Mouse (Mus musculus) heart, embryonic 16.5 days (tissue): ENCODE data around the gene Arhgef10l. TPM values are rescaled to one million over a fixed set of nuclear protein-coding genes. Genes with fewer than 3 reads are reported as not detected.

ENCODE experiments used
- ATAC-seq: fragments of 200-750 bp; cut with Nextera tagmentation; replicated peaks from 2 replicates; pipeline ENCODE4 v1.8.0; 2017; ENCODE audit warnings: moderate number of reproducible peaks; ENCODE audit not compliant: insufficient read depth, low FRiP score; ENCODE audit errors: extremely low read depth
- H3K27ac ChIP-seq: fragments of 300-500 bp; sonication (generic); 2 replicates; pipeline ENCODE4 v1.5.1; 2014; ENCODE audit warnings: mild to moderate bottlenecking, low read length, control low read depth, moderate library complexity
- H3K27me3 ChIP-seq: fragments of 300-500 bp; sonication (generic); 2 replicates; pipeline ENCODE4 v1.6.1; 2014; ENCODE audit warnings: low read length, mixed read lengths; ENCODE audit not compliant: control insufficient read depth, insufficient read depth
- H3K36me3 ChIP-seq: fragments of 300-500 bp; sonication (generic); 2 replicates; pipeline ENCODE4 v1.6.1; 2014; ENCODE audit not compliant: control insufficient read depth, insufficient read depth
- H3K4me1 ChIP-seq: fragments of 300-500 bp; sonication (generic); 2 replicates; pipeline ENCODE4 v1.6.1; 2014; ENCODE audit warnings: low read length, mixed read lengths; ENCODE audit not compliant: control insufficient read depth, insufficient read depth
- H3K4me2 ChIP-seq: fragments of 300-500 bp; sonication (generic); 2 replicates; pipeline ENCODE4 v1.6.1; 2014; ENCODE audit warnings: low read depth, mild to moderate bottlenecking, control low read depth, low read length
- H3K4me3 ChIP-seq: fragments of 300-500 bp; sonication (generic); 2 replicates; pipeline ENCODE4 v1.5.1; 2014; ENCODE audit warnings: mild to moderate bottlenecking, control low read depth, low read length
- H3K9ac ChIP-seq: fragments of 300-500 bp; sonication (generic); 2 replicates; pipeline ENCODE4 v1.6.1; 2014; ENCODE audit warnings: low read length, control low read depth
- H3K9me3 ChIP-seq: fragments of 300-500 bp; sonication (generic); replicated peaks from 2 replicates; pipeline ENCODE4 v1.6.1; 2016; ENCODE audit warnings: low read length; ENCODE audit not compliant: control insufficient read depth
- WGBS: fragments of 180-500 bp; shearing (Covaris S2); extraction: QIAGEN DNeasy Blood & Tissue Kit; methylation state at CpG from one replicate; pipeline ENCODE4 v1.1.7; 2014; 5-methylcytosine and 5-hydroxymethylcytosine counted together
- polyA plus RNA-seq: library from polyadenylated mRNA; unstranded; fragments of >200 nt; fragmentation: Nextera tagmentation; extraction: Ambion mirVana; gene quantifications from 2 replicates; pipeline ENCODE4 v1.2.1, GENCODE M21; 2015

Gene Arhgef10l
- polyA plus RNA-seq, 1 experiment from 2014 or later: 18.6 TPM

DNA sequence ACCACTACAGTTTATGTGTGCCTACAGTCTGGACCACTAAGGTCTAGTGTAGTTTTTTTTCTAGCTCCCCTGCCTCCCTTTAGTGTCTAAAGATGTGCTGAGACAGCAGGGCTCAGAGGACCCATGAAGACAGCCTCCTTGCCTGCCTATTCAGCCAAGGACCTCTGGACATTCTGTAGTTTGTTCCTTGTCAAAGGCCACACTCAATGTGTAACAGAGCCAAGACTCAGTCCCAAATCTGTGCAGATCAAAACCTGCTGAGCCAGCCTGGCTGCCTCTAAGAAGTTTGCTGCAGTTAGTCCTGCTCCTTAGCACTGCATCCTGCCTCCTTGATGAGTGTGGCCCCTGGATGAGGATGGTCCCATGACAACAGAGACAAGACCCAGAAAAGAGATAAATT lies 156.0 kb downstream of the Arhgef10l start:
- H3K9ac ChIP-seq: no peak overlapping the region
- H3K4me3 ChIP-seq: no peak overlapping the region

DNA sequence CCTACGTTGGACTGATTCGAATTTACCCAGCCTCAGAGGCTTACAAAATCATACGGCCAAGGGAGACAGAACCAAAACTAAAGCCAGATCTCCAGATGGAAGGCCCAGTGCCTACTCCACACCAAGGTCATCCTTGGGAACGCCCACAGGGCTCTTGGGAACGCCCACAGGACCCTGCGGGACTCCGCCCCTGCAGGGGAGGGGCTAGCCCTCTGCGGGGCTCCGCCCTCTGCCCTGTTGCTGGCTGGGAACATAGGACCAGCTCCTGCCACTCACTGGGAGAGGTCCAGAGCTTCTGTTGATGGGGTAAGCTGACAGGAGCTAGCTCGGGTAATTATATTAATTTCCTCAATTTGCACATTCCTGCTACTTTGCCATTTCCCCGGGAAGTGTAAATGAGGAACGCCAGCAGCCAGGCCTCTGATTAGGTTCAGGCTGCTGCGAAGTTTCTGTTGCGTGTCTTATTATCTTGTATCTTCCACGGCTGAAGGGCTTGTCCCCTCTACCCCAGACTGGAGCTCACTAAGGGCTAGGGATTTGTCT lies 158.6 kb downstream of the Arhgef10l start:
- 38% methylated on average over 15 of the region's 15 CpGs for WGBS
- no peak overlapping the region for H3K4me3 ChIP-seq
- H3K27ac ChIP-seq: no peak overlapping the region
- H3K9ac ChIP-seq: no peak overlapping the region
- no peak for ATAC-seq
- H3K36me3 ChIP-seq: no peaks in the 10 kb centered on the region
- no peaks in the 10 kb centered on the region for H3K4me1 ChIP-seq
- H3K27me3 ChIP-seq: peaks cover 5% of the 10 kb centered on the region; the same call in 1 of the 2 replicates
- no peak overlapping the region for H3K4me2 ChIP-seq
- no peaks in the 10 kb centered on the region for H3K9me3 ChIP-seq

More for the DNA sequence above, 156.0 kb downstream of the Arhgef10l start:
- H3K27ac ChIP-seq: no peak overlapping the region
- H3K9me3 ChIP-seq: no peaks in the 10 kb centered on the region
- H3K4me2 ChIP-seq: no peak overlapping the region
- no peaks in the 10 kb centered on the region for H3K27me3 ChIP-seq
- ATAC-seq: no peak
- H3K4me1 ChIP-seq: peaks cover 9% of the 10 kb centered on the region
- H3K36me3 ChIP-seq: peaks cover 2% of the 10 kb centered on the region

DNA sequence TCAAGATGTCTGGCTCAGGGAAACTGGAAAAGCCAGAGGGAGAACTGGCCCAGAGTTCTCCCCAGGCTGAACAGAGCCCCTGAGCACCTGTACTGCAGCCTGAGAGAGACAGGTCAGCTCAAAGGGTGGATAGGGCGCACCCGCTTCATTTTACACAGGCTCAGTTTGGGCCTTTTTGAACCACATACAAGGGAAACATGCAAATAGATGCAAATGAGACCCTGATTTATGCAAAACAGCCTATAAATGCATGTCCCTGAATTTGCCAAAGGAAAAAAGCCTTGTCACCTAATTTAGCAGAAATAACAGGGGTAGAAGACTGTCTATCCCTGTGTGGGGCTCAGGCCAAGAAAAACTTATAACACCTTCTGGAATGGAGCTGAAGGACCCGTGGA lies 160.2 kb downstream of the Arhgef10l start:
- Histone ChIP-seq H3K4me3 (no peak overlapping the region), H3K9ac (no peak overlapping the region), H3K36me3 (no peaks in the 10 kb centered on the region), H3K27ac (no peak overlapping the region), H3K9me3 (no peaks in the 10 kb centered on the region), H3K27me3 (peaks cover 8% of the 10 kb centered on the region), H3K4me2 (no peak overlapping the region), H3K4me1 (no peaks in the 10 kb centered on the region)
- 93% methylated on average over 3 of the region's 3 CpGs for WGBS
- no peak for ATAC-seq

DNA sequence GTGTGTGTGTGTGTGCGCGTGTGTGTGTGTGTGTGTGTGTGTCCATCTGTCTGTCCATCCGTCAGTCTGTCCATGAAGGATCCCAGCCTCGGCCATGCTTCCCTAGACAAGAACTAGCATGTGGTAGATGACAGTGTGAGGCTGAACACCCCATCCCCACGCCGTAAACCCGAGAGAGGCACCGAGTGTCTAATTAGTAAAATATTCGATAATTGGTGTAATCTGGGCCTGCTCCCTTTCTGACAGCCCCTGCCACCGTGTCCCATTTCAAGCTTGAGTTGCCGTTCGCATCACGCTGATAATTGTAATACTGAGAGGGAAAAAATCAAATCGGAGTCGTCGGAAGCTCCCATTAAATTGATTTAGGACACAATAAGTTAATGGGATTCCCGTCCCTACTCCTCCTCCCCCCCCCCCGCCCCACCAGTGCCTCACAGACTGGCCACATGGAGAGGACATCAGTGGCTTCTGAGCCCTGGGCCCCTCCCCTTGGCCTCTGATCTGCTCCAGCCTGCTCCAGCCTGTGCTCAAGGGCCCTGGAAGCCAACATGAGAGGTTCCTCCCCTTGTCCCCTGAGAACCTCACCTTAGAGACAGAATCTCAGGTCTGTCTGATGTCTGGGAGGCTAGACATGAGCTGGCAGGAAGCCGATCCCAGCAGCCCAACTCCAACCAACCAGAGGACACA lies 160.7 kb downstream of the Arhgef10l start:
- Histone ChIP-seq H3K9me3 (no peaks in the 10 kb centered on the region), H3K27ac (no peak overlapping the region), H3K27me3 (peaks cover 8% of the 10 kb centered on the region), H3K4me3 (no peak overlapping the region), H3K36me3 (no peaks in the 10 kb centered on the region), H3K4me2 (no peak overlapping the region), H3K9ac (no peak overlapping the region), H3K4me1 (no peaks in the 10 kb centered on the region)
- 75% methylated on average over 19 of the region's 19 CpGs for WGBS
- no peak for ATAC-seq

DNA sequence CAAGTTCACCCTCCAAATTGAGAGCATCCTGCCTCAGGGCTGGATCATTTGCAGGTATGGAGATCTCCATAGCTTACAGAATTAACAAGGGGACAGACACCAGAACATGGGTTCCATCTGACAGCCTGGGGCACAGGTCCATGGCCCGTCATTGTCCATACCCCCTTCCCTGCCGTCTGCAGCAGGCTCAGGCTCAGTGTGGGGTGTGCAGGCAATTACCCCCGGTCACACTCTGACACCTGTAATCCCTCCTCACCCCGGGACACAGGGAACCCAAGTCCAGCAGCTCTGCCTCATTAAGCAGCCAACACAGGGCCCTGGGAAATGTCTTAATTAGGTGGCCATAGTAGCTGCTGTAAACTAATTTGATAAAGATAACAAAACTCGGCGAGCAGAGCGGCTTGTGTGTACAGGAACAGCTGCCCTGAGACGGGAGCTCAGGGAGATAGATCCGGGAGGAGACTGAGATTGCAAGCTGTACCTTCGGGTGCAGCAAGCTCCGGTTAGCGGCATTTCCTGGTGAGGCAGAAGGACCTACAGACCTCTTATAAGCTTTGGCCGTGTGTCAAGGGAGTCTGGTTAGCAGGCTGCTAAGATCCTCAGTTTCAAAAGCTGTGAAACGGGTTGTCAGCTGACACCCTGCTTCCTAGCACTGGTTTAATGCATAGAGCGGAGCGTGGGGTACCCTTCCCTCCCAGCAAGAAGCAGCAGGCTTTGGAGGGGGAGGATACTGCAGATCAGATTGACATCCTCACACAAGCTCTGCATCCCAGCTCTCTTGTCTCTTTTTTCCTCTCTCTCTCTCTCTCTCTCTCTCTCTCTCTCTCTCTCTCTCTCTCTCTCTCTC lies 161.5 kb downstream of the Arhgef10l start:
- Histone ChIP-seq H3K27me3 (peaks cover 8% of the 10 kb centered on the region), H3K9me3 (no peaks in the 10 kb centered on the region), H3K27ac (no peak overlapping the region), H3K36me3 (no peaks in the 10 kb centered on the region), H3K4me2 (no peak overlapping the region), H3K4me1 (no peaks in the 10 kb centered on the region), H3K4me3 (no peak overlapping the region), H3K9ac (no peak overlapping the region)
- ATAC-seq: no peak
- 17% methylated on average over 16 of the region's 16 CpGs for WGBS

DNA sequence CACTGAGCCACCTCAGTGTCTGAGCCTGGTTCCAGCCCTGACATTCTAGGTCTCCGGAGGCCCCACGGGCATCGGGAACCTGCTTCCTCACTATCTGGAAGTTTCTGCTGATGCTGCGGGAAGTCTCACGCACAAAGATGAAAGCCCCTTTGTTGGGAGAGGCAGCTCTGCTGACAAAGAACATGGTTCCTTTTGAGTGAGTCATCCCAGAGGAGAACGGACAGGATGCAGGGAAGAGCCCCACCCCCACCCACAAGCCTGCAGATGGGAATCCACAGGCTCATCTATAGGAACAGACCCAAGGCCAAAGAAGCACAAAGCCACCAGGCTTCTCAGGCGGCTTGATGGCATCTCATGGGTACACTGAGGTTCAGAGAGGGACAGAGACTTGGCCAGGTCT lies 165.0 kb downstream of the Arhgef10l start:
- Histone ChIP-seq H3K9me3 (no peaks in the 10 kb centered on the region), H3K4me3 (no peak overlapping the region), H3K9ac (no peak overlapping the region), H3K4me2 (no peak overlapping the region), H3K27me3 (peaks cover 8% of the 10 kb centered on the region), H3K4me1 (no peaks in the 10 kb centered on the region), H3K27ac (no peak overlapping the region), H3K36me3 (no peaks in the 10 kb centered on the region)
- WGBS: 34% methylated on average over 7 of the region's 7 CpGs
- ATAC-seq: no peak

DNA sequence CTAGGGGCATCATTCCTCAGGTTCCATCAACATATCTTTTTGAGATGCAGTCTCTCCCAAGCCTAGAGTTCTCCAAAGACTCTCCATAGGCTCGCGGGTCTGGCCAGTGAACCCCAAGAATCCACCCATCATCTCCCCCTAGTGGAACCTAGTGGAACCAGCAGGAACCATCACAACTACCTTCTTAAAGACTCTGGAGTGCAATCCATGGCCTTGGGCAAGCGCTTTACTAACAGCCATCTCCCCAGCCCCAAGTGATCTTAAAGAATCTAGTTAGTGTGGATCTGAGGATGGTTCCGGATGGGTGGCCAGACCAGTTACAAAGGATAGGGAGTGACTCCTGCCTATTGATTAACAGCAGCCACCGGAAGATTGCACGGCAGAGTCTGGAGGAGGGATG lies 166.2 kb downstream of the Arhgef10l start:
- Histone ChIP-seq H3K4me3 (no peak overlapping the region), H3K27ac (no peak overlapping the region), H3K27me3 (peaks cover 8% of the 10 kb centered on the region), H3K4me2 (no peak overlapping the region), H3K9me3 (no peaks in the 10 kb centered on the region), H3K4me1 (no peaks in the 10 kb centered on the region), H3K9ac (no peak overlapping the region), H3K36me3 (no peaks in the 10 kb centered on the region)
- no peak for ATAC-seq
- WGBS: 89% methylated on average over 6 of the region's 6 CpGs

DNA sequence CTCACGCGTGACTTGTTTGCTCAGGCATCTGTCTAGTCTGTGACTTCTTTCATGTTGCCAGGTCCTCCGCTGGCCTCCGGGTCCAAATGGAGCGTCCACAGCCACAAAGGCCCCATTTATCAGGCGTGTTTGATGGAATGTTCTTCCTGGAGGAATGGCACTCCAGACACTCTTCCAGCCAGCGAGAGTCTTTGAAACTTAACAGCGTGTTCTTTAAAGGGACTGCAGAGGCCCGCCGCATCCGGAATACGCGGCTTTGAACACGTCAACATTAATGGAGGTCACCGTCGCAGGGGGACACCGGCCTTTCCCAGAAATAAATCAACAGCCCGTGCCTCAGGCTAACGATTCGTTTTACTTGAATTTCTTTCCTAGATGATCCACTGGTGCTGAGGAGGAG lies 168.6 kb downstream of the Arhgef10l start:
- no peaks in the 10 kb centered on the region for H3K4me1 ChIP-seq
- WGBS: 54% methylated on average over 20 of the region's 20 CpGs
- H3K4me2 ChIP-seq: no peak overlapping the region
- no peak for ATAC-seq
- no peaks in the 10 kb centered on the region for H3K9me3 ChIP-seq
- H3K27ac ChIP-seq: no peak overlapping the region
- H3K4me3 ChIP-seq: no peak overlapping the region
- H3K36me3 ChIP-seq: no peaks in the 10 kb centered on the region
- no peak overlapping the region for H3K9ac ChIP-seq
- H3K27me3 ChIP-seq: peaks cover 4% of the 10 kb centered on the region

DNA sequence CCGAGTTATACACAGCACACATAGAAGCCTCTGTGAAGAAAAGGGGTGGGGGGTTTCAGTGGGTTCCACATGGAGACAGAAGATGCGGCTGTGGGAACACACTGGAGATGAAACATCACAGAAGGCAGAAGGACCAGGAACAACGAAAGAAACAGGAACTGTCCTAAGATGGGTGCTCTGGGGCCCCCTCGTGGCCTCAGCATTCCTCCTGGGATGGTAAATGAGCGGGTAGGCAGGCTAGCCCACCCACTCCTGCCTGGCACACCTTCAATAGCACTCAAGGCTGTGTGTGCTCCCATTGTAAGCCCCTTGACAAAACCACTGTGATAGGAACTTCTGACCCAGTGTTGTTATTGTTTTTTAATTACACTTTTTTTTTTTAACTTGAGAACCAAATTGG lies 174.3 kb downstream of the Arhgef10l start:
- no peak overlapping the region for H3K9ac ChIP-seq
- H3K27me3 ChIP-seq: no peaks in the 10 kb centered on the region
- H3K4me3 ChIP-seq: no peak overlapping the region
- 31% methylated on average over 5 of the region's 5 CpGs for WGBS
- no peaks in the 10 kb centered on the region for H3K36me3 ChIP-seq
- no peaks in the 10 kb centered on the region for H3K4me1 ChIP-seq
- H3K27ac ChIP-seq: no peak overlapping the region
- ATAC-seq: no peak
- H3K4me2 ChIP-seq: no peak overlapping the region
- H3K9me3 ChIP-seq: no peaks in the 10 kb centered on the region
